Mouse (Mus musculus) spleen, postnatal 14 days (tissue): ENCODE data around the gene Nrap.

ENCODE experiments used
- DNase-seq, 2 experiments: peaks; one replicate each; pipeline ENCODE4 v3.0.0; 2021 to 2022; ENCODE audit warnings: low spot score in 2 of 2

Gene Nrap

DNA sequence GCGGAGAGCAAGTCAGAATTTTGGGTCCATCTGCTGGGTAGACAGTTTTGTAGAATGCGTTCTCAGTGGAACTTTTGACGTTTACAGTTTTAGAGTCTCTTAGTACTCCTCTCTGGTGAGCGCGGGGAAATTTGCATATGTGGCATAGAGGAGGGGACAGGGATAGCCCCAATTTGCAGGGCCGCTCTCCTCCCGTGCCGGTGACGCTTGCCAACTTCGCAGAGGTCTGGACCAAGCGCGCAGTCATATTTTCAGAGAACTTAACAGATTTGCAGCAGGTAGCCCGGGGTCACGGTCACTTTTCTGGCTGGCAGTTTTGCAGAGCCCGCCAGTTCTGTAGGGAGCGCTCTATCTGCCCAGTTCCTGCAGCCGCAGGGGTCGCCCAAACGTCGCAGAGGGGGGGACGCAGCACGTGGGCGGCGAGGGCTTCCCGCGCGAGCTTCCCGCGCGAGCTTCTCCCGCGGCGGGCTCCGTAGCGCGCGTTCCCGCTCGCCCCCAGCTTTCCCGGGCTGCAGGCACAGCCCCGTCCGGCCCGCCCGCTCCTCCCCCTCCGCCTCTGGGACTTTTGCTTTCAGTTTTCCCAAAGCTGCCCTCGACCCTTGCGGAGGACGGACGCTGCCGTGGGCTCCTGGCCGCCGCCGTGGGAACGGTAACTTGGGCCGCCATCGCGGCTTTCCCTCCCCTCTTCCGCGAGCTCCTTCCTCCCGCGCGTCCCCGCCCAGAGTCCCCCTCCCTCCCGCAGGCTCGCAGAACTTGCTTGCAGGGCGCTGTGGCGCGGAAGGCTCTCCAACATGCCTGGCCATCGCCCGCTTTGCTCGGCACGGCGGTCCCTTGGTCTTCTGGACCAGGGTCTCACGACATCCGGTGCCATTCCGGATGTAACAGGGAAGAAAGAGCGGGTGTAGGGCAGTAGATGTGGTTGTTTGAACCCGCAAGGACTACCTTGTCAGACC is 7.1 kb upstream of the Nrap start, which contains the start of gene Casp7:
Gene Casp7 (plus strand): TSS at position 461 of the 953 bp plus-strand sequence.
- DNase-seq: peak; percentile 49 to 55

DNA sequence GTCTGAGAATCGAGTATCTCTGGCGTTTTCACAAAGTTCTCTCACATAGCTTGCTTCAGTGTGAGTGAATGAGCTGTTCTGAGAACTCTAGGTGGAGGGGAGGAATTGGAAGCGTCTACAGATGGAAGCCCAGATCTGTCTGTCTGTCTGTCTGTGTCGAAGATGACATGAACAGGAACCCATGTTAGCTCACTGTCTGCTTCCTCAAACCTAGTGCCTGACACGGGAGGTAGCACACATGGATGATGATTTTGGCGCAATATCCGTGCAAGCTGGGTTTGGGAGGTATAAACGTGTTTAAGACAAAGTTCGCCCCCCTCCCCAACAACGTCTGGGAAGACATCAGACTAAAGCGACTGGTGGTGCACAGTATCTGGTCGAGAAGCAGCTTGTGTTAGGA is 6.4 kb upstream of the Nrap start:
- DNase-seq: no peak

DNA sequence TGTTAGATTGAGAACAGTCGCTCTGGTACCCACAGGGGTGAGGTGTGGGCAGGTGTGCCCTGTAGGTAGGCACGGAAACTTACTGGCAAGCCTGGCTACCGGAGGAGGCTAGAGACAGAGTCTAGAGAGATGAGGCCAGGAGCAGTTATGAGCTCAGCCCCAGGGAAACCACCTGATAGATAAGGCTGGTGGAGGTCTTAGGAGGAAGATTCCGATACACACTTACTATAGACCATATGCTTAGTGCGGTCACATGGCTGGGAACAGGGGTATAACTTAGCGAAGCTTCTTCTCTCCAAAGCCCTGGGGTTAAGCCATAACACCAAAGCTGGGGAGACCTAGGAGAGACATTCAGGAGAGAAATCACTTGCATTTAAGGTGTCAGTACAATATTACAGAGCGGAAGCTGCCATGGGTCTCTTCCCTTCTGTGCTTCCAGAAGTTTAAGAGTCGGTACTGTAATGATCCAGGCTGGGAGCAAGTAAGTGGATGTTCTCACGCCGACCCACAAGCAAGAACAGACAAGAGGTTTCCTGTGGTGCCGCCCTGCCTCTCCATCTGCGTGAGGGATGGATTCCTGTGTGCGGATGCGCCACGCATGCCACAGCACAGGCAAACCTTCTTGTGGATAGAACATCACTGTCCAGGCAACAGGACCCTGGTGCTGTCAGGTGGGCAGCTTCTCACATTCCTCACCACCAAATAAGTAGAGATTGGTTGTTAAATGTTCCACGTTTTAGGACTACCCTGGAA is 5.5 kb upstream of the Nrap start:
- no peak for DNase-seq

DNA sequence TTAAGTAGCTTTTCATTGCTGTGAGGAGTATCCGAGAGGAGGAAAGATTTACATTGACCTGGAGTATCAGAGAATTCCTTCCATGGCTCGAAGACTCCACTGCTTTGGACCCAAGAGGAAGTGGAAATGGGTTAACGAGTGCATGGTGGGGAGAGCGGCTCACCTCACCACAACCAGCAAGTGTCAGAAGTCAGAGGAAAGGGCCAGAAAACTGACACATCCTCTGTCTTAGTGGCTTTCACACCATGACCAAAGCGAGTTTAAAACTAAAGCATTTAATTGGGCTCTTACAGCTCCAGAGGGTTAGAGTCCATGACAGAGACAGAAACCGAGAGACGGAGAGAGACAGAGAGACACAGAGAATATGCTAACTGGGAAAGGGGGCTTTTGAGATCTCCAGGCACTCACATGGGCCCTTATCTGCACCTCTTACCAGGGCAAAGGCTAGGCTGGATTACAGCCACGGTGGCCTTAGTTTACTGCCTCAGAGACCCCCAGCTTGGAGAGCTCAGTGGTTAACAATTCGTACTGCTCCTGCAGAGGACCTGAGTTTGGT is 3.6 kb upstream of the Nrap start:
- DNase-seq: no peak

DNA sequence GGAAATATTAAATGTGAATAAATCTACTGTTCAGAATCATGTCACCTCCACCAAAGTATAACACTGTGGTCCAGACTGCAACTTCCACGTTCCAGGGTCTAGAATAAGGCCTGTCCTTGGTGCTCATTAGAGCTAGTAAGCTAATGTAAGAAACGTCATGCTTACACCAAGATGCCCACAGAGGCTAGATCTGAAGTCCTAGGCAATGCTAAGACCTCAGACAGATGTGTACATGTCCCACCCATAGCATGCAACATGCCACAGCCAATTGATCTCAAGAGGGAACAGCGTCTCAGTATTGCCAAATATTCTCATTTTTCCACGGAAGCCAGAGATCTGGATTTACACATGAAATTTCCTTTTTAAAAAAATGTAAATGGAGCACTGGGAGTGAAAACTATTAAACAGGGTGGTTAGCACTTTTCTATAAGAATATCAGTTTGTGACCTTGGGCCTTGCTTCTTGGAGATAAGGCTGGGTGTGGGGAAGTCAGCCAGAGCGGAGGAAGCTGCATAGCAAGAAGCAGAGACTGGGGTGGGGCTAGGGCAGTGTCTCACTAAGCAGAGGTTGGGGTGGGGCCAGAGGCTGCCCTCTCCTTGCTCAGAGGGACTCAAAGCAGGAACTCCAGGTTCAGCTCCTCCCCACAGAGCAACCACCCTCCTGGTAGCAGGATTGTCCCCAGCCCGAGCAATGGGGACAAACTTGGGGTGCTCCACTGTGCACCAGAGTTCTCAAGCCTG is 1.6 kb upstream of the Nrap start:
- DNase-seq: peak; percentile 61 to 71

DNA sequence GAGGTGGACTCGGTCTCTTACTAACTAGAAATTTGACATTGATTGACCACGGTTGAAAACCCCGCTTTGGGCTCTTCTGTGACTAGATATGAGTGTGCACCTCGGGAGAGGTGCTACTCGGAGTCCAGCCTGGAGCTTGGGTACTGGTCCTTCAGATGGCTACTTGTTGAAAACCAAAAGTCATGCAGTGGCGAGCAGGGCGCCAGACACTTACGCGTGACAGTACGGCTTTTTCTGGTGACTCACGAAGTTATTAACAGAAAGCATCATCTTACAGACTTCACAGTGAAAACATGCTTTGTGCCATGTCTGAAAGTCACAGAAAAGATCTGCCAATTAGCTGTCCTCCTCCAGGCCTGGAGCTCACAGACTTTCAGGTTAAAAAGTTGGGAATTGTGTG is 661 bp downstream of the Nrap start:
- DNase-seq: no peak

DNA sequence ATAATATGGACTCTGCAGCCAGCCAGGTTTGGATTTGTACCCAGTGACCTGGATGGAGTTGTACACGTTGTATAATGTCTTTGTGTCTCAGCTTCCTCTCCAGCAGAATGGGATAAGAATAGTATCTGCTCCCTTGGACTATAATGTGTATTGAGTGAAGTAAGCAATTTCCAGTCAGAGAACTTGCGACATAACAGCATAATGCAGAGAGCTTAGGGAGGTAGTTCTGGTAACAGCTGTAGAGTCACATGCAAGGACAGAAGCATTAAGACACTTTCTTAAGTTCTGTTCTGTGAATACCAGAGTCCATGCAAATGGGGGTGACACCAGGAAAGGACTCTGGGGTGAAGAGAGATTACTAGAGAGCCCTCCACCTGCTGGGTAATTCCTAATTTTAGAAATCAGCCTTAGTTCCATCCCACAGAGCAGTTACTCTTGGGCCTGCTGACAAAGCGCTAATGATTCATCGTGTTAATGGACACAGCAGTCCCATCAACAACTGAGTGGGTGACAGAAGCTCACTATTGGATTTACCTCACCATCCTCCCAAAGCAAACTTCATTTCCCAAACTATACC is 2.0 kb downstream of the Nrap start:
- DNase-seq: no peak

DNA sequence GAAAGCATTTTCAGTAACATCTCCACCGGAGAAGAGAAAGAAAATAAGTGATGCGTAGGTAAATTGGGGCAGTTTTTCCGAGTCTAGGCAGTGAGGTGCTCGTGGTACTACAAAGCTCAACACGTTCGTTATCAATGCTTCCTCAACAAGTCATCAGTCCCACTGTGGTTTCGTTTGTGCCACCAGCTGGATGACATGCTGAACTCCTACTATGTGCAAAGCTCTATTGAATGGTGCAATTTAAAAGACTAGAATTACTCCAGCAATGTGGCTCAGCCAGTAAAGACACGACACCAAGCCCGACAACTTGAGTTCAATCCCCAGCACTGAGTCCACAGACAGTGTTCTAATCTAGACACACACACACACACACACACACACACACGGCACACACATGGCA is 3.7 kb downstream of the Nrap start:
- DNase-seq: no peak

DNA sequence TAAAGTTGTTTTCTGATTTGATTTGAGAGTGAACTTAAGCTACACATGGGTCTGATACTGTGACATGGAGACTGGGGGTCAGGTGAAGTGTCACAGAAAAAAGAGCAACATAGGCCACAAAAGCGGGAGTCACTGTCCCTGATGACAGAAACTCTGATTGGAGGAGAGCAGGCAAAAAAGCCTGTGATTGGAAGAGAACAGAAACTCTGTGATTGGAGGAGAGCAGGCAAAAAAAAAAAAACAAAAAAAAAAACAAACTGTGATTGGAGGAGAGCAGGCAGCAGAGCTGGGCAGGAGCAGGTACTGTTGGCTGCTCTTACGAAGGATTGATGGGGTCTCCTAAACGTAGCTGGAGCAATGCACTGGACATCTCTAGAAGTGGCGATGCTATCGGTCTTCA is 4.3 kb downstream of the Nrap start:
- no peak for DNase-seq

DNA sequence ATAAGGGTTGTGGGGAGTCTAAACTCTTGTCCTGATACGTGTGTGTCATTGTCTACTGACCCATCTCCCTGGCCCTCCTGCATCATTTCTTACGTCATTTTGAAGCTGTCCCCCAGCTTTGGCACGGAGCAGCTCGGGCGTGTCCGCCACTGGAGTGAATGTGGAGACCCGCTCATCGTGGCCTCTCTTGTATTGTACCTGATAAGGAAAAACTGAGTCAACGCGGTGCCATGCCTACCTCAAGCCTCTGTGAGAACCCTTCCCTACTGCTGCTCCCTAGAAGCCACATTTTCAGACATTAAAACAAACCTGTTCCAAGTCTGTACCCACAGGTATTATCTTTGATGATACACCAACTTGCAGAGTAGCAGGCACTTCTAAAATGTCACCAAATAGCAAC is 8.4 kb downstream of the Nrap start:
- no peak for DNase-seq

DNA sequence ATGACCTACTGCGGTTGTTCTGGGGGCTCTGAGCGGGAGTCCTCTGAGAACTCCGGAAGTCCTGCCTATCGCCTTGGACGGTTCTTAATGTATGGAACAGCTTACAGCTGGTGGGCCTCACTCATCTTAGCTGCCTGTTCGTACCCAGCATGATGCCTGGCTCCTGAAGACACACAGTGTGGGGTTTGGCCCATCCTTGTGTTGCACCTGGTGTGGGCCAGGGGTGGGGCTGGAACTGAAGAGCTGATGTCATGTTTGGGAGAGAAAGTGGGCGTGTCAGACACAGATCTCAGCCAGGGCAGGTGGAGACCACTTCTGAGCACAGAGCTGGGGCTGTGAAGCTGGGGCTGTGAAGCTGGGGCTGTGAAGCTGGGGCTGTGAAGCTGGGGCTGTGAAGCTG is 9.5 kb downstream of the Nrap start:
- no peak for DNase-seq

DNA sequence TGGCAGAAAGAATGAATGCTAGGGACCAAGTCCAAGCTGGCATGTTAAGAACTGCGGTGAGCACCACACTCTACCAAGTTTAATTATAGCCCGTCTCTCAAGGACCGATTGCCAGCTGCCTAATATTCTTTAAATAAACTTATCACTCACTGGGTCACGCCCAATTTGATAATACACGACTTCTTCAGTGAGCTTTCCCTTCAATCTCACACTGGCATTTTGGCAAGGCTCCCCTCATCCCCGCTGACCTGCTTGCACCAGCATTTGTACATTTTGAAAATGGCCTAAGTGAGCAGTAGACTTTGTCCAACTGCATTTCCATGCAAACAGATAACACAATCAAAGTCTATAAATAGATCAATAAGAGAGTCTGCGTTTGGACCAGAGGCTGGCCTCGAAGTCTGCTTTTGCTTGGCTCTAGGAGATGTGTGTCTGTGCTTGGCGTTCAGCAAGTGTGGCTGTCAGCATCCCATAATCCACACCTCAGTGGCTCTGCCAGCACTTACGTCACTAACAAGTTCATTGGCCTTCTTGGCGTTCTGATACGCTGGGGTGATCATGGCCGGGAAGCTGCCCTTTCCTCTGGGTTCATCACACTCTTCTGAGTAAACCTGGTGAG is 11.2 kb downstream of the Nrap start:
- no peak for DNase-seq

DNA sequence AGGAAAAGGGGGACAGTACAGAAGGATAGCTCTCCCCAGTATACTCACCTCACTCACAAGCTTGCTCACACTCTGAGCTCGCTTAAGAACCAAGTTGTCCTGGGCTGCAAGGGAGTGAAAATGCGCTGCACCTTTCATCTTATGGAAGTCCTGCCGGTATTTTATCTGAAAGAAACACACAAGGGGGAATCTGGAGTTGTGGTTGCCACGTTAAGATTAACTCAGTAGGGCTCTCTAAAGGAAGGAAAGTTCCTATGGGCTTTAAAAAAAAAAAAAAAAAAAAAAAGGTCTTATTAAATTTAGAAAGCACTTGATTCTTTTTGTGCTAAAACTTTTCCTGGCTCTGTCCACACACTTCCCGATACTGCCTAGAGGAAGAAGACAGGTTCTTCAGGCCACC is 11.8 kb downstream of the Nrap start:
- no peak for DNase-seq

DNA sequence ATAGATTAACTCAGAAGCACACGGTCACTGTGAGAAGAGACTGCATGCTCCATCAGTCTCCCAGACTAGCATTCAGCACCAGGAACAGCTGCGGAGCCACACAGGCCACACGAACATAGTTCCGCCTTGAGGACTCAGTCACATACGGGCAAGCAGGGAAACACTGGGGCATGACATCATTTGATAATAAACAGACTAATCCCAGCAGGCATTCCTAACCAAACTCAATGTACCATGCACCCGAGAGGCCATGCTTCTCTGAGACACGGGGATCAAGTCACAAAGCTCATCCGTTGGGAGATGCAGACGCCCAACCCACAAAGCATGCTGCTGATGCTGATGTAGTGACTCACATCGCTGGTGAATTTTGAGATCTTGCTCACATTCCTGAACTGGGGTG is 15.8 kb downstream of the Nrap start:
- no peak for DNase-seq

DNA sequence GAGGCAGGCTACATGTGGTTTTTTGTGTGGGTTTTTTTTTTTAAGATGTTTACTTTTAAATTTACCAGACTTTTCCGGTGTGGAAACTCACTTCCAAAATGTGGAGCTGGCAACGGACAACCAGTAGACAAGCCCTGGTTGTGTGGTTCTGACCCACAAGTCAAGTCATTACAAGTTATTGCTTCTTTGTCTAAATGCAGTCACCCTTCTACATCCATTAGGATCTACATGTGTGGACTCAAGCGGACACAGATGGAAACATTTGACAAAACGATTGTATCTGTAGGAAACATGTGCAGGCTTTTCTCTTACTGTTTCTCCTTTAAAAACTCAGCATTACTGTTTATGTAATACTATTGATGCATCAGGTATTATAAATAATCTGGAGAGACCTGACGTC is 16.6 kb downstream of the Nrap start:
- no peak for DNase-seq

DNA sequence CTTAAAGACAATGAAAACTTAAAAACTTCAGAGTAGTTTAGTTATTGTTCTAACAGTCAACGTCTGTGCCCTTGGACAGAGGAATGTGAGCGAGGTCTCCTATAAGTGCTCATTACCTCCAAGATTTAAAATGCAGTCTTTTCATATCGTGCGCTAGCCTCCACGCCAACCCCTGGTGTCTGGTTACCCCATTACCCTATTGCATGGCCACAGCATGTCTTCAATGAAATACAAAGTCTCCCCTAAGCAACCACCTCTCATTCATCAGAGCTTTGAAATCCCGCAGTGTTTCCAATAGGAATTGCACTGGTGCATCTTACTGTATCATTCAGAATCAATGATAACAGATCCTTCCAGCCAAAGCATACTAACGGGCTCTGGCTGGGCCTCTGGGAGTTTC is 17.6 kb downstream of the Nrap start:
- DNase-seq: no peak

DNA sequence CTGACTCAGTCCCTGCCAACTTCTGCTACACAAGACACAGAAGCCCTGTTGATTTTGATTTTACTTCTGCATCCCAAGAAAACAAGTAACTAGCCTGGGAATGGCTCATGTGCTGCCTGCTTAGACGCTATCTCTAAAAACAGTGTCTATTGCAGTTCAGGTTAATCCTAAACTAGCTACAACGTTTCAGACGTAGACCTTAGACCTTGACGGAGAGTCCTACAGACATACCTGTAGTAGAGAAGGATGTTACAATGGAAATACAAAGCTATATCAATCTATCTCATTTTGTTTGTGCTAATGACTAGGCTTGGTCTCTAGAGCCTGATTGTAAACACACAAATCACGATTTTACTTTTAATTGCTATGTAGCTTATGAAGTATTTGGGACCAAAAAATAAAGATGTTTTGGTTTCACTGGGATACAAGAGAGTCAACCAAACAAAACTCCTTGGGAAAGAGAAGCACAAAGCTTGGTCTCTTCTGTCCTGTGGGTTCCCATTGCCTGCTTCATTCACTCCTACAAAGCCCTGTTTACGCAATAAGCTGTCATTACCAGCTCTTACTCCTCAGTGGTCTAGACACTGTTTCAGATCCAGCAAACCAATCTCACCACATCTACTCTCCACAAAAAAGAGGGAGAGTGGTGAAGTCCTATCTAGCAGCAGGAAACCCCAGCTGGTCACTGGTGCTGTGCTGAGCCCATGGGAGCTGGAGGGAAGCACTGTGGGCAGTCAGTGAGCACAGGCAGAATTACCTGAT is 19.3 kb downstream of the Nrap start:
- DNase-seq: no peak

DNA sequence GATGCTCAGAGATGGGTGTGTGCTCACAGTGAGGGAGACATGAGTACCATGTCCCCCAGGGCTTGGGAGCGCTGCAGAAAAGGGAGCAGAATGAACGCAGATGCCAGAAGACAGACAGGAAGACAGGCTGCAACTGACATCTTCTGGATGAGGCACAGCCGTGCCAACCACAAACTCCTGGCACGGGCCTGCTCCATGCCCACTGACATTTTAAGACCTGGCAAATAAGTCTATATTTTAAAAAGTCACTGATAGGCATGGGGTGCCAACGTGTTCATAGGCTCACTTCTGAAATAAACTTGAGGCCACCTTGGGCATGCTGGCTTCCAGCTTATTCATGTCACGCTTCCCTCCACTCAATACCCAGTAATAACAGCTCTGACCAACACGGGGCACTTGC is 20.9 kb downstream of the Nrap start:
- DNase-seq: no peak

DNA sequence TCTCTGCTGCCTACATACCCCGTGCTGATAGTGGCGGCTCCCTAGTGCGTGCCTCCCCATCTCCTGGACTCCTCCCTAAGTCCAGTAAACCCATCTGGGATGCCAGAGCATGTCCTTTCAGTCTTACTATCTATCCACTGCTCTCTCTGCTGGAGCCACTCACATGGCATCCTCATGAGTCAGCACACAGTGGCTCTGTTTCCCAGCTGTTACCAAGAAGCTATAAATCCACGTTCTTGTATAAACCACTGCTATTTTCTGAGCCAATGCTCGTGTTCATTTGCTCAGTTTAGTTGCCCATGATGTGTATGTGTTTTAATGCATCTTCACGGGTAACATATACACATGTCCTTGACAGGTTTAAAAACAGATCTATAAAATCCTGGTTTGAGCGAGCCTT is 22.1 kb downstream of the Nrap start:
- DNase-seq: no peak

DNA sequence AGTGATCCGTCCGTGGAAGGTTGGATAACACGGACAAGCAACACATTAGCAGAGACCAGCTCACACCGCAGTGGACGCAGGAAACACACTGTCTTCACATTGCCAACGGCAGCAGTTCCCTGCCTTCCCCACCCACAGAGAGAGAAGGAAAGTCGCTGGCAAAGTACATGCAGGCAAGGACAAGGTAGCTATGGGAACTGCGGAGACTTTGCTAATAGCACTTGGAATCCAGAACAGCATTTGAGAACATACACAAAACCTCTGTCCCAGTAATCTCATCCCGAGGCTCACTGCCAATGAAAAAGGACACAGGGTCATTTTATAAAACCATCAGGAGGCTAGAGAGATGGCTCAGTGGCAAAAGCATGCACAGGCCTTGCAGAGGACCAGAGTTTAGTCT is 23.2 kb downstream of the Nrap start:
- DNase-seq: no peak
